ENCODE assay signal across 13 mouse cellular contexts in genomic region chr1:183200926-183201325, GRCm38 (mm10).
"Had no signal": no experiment of that assay in that cellular context is flagged by ENCODE, and none has a peak within 500 bp of the region (broad histone marks: within the 10 kb centered on the region; RNA-seq: fewer than 3 reads in every experiment).

No protein-coding gene starts in this region.

- H3K36me3 ChIP-seq: liver, embryonic 12.5 days; midbrain, embryonic 10.5 days; midbrain, embryonic 12.5 days; midbrain, embryonic 15.5 days; neural tube, embryonic 12.5 days; stomach, embryonic 15.5 days had no signal

- ATAC-seq: liver, embryonic 12.5 days; midbrain, embryonic 15.5 days had no signal

- H3K9me3 ChIP-seq: liver, embryonic 12.5 days; midbrain, embryonic 10.5 days; midbrain, embryonic 12.5 days; midbrain, embryonic 15.5 days; neural tube, embryonic 12.5 days; stomach, embryonic 15.5 days had no signal

- H3K27ac ChIP-seq: liver, embryonic 12.5 days; liver, embryonic 14.5 days; midbrain, embryonic 10.5 days; midbrain, embryonic 12.5 days; midbrain, embryonic 15.5 days; neural tube, embryonic 12.5 days; stomach, embryonic 15.5 days; stomach, postnatal 0 days had no signal

- H3K4me2 ChIP-seq: liver, embryonic 12.5 days; lung, embryonic 14.5 days; midbrain, embryonic 12.5 days; midbrain, embryonic 15.5 days; neural tube, embryonic 12.5 days; stomach, embryonic 15.5 days had no signal

- H3K4me1 ChIP-seq: liver, embryonic 12.5 days; midbrain, embryonic 15.5 days; neural tube, embryonic 12.5 days; stomach, embryonic 15.5 days had no signal

- H3K27me3 ChIP-seq: liver, embryonic 12.5 days; midbrain, embryonic 12.5 days; midbrain, embryonic 15.5 days; neural tube, embryonic 12.5 days; stomach, embryonic 15.5 days had no signal

- H3K9ac ChIP-seq: liver, embryonic 12.5 days; liver, embryonic 14.5 days; lung, embryonic 14.5 days; midbrain, embryonic 12.5 days; midbrain, embryonic 15.5 days; neural tube, embryonic 12.5 days; stomach, embryonic 15.5 days had no signal

- DNase-seq: lung, adult 18-20 months; lung, embryonic 14.5 days; lung, postnatal 10 days; lung, postnatal 4 days; right cerebral cortex, postnatal 14 days had no signal

- H3K4me3 ChIP-seq: liver, embryonic 12.5 days; midbrain, embryonic 10.5 days; midbrain, embryonic 12.5 days; midbrain, embryonic 15.5 days; neural tube, embryonic 12.5 days; stomach, embryonic 15.5 days had no signal
